Mouse (Mus musculus): ENCODE data around the gene Tex12.

Gene Tex12

DNA sequence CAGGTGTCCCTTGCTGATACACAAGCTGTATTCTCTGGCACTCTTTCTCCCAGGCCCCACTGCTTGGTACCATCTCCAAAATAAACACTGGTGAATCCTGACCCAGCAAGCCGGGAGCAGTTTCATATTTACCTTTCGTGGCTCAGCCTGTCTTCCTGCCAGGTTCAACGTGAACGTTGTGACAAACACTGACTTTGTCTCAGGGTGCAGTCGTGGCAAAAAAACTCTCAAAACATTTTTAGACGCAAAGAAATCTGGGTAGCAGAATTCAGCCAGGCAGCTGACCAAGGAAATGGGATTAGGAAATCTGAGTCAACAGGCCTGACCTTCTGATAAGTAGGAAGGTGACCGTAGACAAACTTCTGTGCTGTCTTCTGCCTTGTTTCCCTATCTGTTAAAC is 53.6 kb downstream of the Tex12 start:
- no peak for DNase-seq (ENCODE audit: low spot score)

All from c-Kit-positive CD71-positive TER-119-positive erythroid progenitor cells, embryonic 14.5 days (primary cell).